Mouse (Mus musculus): ENCODE data around the gene Mybpc2. TPM values are rescaled to one million over a fixed set of nuclear protein-coding genes. Genes with fewer than 3 reads are reported as not detected.

Gene Mybpc2
- total RNA-seq, 1 experiment from 2014 or later, result not detected

DNA sequence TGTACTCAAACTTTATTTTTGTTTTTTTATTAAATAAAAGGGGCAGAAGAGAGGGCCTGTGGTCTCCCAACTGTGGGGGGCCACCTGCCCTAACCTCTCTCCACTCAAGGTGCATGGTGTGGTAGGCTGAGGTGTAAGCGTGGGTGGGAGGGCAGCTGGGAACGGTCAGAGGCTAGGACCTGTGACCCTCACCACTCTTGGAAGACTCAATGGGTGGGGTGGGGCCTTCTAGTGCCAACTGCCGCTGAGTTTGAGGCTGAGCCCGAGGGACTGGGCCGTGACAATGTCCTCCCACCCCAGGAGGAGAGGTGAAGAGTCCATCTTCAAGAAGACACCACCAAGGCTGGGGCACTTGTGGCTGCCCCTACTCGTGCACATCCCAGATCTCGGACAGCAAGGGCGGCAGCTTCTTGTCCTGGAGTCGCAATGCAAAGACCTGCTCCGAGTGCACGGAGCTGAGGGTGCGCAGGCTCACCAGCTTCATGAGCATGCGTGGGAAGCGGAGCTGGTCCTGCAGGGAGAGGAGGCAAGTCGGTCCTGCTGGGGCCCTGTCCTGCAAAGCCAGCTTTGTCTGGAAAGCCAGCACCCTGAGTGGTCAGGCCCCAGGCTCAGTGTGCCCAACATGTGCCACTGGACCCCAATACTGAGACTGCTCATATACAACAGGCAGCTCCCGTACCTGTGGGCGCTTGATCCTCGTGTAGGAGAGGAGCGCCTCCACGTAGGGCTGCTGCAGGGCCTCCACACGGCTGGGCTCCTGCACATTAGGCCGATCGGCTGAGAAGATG, 25.4 kb upstream of the Mybpc2 start:
- no peak for ATAC-seq (replicated peaks in 1 of 2; ENCODE audit: insufficient read depth in 1 of 2, low FRiP score in 2 of 2, low TSS enrichment in 1 of 2, low read depth in 1 of 2, poor library complexity in 2 of 2, severe bottlenecking in 2 of 2)

GRCm38 (mm10) chr7:44548497-44549087, 24.1 kb upstream of the Mybpc2 start, which contains the start of gene Pold1:
Gene Pold1 (minus strand): TSS chr7:44548849.
- peak; percentile 84 to 85 for ATAC-seq (replicated peaks in 1 of 2; ENCODE audit: insufficient read depth in 1 of 2, low FRiP score in 2 of 2, low TSS enrichment in 1 of 2, low read depth in 1 of 2, poor library complexity in 2 of 2, severe bottlenecking in 2 of 2)

DNA sequence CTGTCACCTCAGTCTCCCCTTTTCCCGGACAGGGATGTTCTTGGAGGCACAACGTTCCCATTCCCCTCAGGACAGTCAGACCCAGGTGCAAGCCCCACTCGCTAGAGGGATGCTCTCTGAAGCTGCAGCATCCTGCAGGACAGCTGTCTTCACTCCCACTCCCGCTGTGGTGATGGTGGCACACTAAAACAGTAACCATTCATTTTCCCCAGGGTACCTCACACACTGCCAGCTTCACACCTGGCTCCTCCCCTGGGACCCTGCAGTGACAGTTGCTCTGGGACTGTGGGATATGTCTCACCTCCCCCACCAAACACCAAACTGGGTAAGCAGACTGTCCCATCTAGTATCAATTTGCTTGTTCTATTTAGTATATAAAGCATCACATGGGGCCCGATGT, 23.3 kb upstream of the Mybpc2 start:
- no peak for ATAC-seq (replicated peaks in 1 of 2; ENCODE audit: insufficient read depth in 1 of 2, low FRiP score in 2 of 2, low TSS enrichment in 1 of 2, low read depth in 1 of 2, poor library complexity in 2 of 2, severe bottlenecking in 2 of 2)

DNA sequence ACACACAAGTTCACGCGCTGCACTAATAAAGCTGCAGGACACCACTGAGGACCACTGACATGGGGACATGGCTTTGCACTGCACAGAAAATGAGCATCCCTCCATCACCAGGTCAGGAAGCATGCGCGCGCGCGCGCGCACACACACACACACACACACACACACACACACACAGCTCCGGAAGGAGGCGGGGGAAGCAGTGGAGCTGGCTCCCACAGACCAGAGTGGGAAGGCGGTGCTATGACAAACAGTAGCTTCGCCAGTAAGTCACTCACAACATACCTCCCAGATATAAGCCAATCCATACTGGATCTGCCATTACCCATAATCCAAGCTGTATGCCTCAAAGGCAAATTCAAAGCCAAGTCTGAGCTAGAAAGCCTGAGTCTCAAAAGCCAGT, 22.6 kb upstream of the Mybpc2 start:
- ATAC-seq (replicated peaks in 1 of 2; ENCODE audit: insufficient read depth in 1 of 2, low FRiP score in 2 of 2, low TSS enrichment in 1 of 2, low read depth in 1 of 2, poor library complexity in 2 of 2, severe bottlenecking in 2 of 2), result no peak

GRCm38 (mm10) chr7:44546274-44546673, 21.8 kb upstream of the Mybpc2 start:
- ATAC-seq (replicated peaks in 1 of 2; ENCODE audit: insufficient read depth in 1 of 2, low FRiP score in 2 of 2, low TSS enrichment in 1 of 2, low read depth in 1 of 2, poor library complexity in 2 of 2, severe bottlenecking in 2 of 2), result no peak

GRCm38 (mm10) chr7:44543071-44543470, 18.6 kb upstream of the Mybpc2 start:
- no peak for ATAC-seq (replicated peaks in 1 of 2; ENCODE audit: insufficient read depth in 1 of 2, low FRiP score in 2 of 2, low TSS enrichment in 1 of 2, low read depth in 1 of 2, poor library complexity in 2 of 2, severe bottlenecking in 2 of 2)

- no peak for ATAC-seq (replicated peaks in 1 of 2; ENCODE audit: insufficient read depth in 1 of 2, low FRiP score in 2 of 2, low TSS enrichment in 1 of 2, low read depth in 1 of 2, poor library complexity in 2 of 2, severe bottlenecking in 2 of 2)
Observed at GRCm38 (mm10) chr7:44542555-44542954, 18.1 kb upstream of the Mybpc2 start.

- ATAC-seq (replicated peaks in 1 of 2; ENCODE audit: insufficient read depth in 1 of 2, low FRiP score in 2 of 2, low TSS enrichment in 1 of 2, low read depth in 1 of 2, poor library complexity in 2 of 2, severe bottlenecking in 2 of 2), result no peak
Observed at GRCm38 (mm10) chr7:44538756-44539624, 14.5 kb upstream of the Mybpc2 start.

DNA sequence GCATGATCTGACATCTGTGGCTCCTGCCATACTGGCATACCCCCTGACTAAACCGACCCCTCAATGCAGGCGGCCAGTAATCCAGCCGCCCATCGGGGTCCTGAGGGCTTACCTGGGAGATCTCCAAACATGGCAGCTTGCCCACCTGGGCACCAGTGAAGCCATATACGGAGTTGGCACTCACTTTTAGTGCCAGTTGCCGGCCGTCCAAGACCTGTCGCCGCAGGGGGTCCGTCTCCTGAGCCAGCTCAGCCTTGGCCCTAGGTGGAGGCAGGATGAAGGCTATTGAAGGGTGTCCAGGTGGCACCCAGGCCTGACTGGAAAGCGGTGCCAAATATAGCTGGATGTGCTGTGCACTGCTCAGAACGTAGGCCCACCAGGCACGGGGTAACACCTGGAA, 13.0 kb upstream of the Mybpc2 start:
- no peak for ATAC-seq (replicated peaks in 1 of 2; ENCODE audit: insufficient read depth in 1 of 2, low FRiP score in 2 of 2, low TSS enrichment in 1 of 2, low read depth in 1 of 2, poor library complexity in 2 of 2, severe bottlenecking in 2 of 2)

DNA sequence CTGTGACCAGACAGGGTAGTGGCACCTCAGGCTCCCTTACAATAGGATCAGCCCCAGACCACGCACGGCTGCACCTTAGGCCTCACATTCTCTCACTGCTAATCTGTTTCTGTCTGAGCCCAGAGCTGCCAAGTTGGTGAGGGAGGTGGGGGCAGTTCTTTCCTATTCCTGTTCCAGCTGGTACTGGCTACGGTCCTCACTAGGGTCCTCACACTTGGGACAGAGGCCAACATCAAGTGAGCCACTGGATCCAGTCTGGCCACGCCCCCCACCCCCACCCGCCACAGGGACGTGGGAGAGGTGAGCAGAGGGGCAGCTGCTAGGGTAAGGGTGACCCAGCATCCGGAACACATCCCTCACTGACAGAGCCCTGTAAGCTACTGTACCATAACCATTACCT, 12.6 kb upstream of the Mybpc2 start:
- ATAC-seq (replicated peaks in 1 of 2; ENCODE audit: insufficient read depth in 1 of 2, low FRiP score in 2 of 2, low TSS enrichment in 1 of 2, low read depth in 1 of 2, poor library complexity in 2 of 2, severe bottlenecking in 2 of 2), result no peak

DNA sequence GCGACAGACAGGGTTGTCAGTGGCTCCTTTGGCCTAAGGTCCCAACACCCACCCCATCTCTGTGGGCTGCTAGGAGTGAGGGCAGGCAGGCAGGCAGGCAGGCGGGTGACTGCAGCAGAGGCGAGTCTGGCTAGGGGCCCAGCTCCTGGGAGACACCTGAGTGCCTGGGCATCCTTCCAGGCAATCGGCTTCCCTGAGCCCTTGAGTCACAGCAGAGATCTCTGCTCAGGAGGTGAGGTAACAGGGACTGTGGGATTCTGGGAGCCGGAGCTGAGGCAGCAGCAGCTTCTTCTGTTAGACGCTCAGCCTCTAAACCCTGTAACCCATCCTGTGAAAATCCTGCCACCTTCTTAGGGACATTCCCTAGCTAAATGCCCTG, 12.1 kb upstream of the Mybpc2 start:
- ATAC-seq (replicated peaks in 1 of 2; ENCODE audit: insufficient read depth in 1 of 2, low FRiP score in 2 of 2, low TSS enrichment in 1 of 2, low read depth in 1 of 2, poor library complexity in 2 of 2, severe bottlenecking in 2 of 2), result no peak

DNA sequence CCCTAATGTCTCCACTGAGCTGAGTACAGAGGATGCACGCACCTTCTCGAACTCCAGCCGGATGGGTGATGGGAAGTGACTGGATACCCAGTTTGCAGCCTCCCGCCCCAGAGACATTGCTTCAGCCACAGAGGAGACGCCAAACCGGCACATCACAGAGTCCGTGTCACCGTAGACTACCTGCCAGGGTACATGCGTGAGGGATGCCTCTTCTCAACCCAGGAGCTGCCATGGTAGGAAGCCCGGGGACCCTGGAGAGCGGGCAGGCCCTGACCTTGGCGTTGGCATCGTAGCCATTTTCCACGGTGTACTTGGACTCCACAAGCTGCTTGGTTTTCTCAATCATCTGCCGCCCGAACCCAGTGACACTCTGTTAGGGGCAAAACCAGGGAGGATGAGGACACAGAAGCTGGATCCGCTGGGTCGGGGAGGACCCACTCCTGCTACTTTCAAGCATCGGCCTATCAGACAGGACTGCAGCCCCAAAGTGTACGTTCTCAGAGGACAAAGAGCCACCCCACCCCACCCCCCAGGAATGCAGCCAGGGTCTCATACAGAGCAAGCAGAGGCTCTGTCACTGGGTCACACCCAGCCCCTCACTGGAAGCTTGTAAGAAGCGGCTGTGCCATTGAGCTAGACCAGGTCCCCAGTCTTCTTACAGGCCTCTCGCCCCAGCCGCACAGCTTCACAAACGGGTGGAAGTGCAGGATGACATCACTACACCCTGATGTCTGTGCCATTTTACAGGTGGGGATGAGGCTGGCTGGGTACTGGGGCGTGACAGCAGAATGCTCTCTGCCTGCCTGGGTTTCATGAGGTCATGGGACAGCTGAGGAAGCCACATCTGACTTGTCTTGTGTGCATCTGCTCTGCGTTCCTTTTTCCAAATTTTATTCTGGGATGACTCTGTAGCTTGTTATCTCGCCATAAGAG, 11.5 kb upstream of the Mybpc2 start:
- ATAC-seq (replicated peaks in 1 of 2; ENCODE audit: insufficient read depth in 1 of 2, low FRiP score in 2 of 2, low TSS enrichment in 1 of 2, low read depth in 1 of 2, poor library complexity in 2 of 2, severe bottlenecking in 2 of 2), result no peak

- no peak for ATAC-seq (replicated peaks in 1 of 2; ENCODE audit: insufficient read depth in 1 of 2, low FRiP score in 2 of 2, low TSS enrichment in 1 of 2, low read depth in 1 of 2, poor library complexity in 2 of 2, severe bottlenecking in 2 of 2)
Observed at GRCm38 (mm10) chr7:44534656-44535441, 10.4 kb upstream of the Mybpc2 start.

DNA sequence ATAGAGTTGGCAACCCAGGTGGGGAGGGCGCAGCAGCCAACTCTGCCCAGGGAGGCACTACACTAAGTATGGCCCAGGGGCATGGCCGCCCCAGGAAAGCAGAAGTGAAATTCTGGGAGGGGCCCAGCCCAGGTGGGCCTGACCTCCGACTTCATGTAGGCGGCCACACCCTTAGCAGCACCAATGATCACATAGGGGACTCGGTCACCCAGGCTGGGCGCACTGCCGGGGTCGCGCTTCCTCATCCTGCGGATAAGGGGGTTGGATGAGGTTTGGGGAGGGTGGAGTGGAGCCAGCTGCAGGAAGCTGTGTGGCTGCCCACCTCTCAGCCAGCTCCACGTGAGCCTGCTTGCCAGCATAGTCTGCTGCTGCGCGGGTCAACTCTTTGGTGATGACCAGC, 9.8 kb upstream of the Mybpc2 start:
- ATAC-seq (replicated peaks in 1 of 2; ENCODE audit: insufficient read depth in 1 of 2, low FRiP score in 2 of 2, low TSS enrichment in 1 of 2, low read depth in 1 of 2, poor library complexity in 2 of 2, severe bottlenecking in 2 of 2), result peak; percentile 46 to 57

DNA sequence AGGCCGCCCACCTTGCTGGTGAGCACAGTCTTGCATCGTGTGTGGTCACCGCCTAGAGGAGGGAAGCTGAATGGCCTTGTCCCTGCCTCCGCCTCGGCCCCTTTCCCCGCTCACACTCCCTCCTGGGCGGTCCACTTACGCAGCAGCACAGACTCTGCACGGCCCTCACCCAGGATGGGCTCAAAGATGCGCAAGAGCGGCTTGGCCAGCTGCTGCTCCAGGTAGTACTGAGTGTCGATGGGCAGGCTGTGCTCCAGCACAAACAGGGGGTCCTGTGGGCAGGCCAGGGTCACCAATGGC, 9.2 kb upstream of the Mybpc2 start:
- ATAC-seq (replicated peaks in 1 of 2; ENCODE audit: insufficient read depth in 1 of 2, low FRiP score in 2 of 2, low TSS enrichment in 1 of 2, low read depth in 1 of 2, poor library complexity in 2 of 2, severe bottlenecking in 2 of 2), result no peak

- no peak for ATAC-seq (replicated peaks in 1 of 2; ENCODE audit: insufficient read depth in 1 of 2, low FRiP score in 2 of 2, low TSS enrichment in 1 of 2, low read depth in 1 of 2, poor library complexity in 2 of 2, severe bottlenecking in 2 of 2)
Observed at GRCm38 (mm10) chr7:44532918-44533745, 8.7 kb upstream of the Mybpc2 start.

All from hematopoietic stem cell, adult 5-6 weeks (primary cell).